Mouse (Mus musculus) midbrain, embryonic 12.5 days (tissue): ENCODE measurements around the gene Alox5ap. TPM values are rescaled to one million over a fixed set of nuclear protein-coding genes. Genes with fewer than 3 reads are reported as not detected.
A peak's percentile ranks its signal among the peaks of the same experiment; 100 is the strongest.

Experiments
- ATAC-seq: fragments of 200-750 bp; cut with Nextera tagmentation; 2 replicates; pipeline ENCODE4 v1.8.0; 2017; ENCODE audit warnings: low read depth, moderate TSS enrichment, moderate library complexity; ENCODE audit not compliant: low FRiP score
- H3K27ac ChIP-seq: fragments of 300-500 bp; sonication (generic); replicated peaks from 2 replicates; pipeline ENCODE4 v1.5.1; 2016; ENCODE audit warnings: mild to moderate bottlenecking
- H3K27me3 ChIP-seq: fragments of 300-500 bp; sonication (generic); 2 replicates; pipeline ENCODE4 v1.6.1; 2016; ENCODE audit warnings: mild to moderate bottlenecking
- H3K36me3 ChIP-seq: fragments of 300-500 bp; sonication (generic); 2 replicates; pipeline ENCODE4 v1.6.1; 2016
- H3K4me1 ChIP-seq: fragments of 300-500 bp; sonication (generic); 2 replicates; pipeline ENCODE4 v1.6.1; 2016
- H3K4me2 ChIP-seq: fragments of 300-500 bp; sonication (generic); replicated peaks from 2 replicates; pipeline ENCODE4 v1.6.1; 2016; ENCODE audit warnings: mild to moderate bottlenecking, moderate library complexity
- H3K4me3 ChIP-seq: fragments of 300-500 bp; sonication (generic); 2 replicates; pipeline ENCODE4 v1.5.1; 2016; ENCODE audit warnings: mild to moderate bottlenecking
- H3K9ac ChIP-seq: fragments of 300-500 bp; sonication (generic); replicated peaks from 2 replicates; pipeline ENCODE4 v1.6.1; 2016; ENCODE audit warnings: mild to moderate bottlenecking, moderate library complexity
- H3K9me3 ChIP-seq: fragments of 300-500 bp; sonication (generic); 2 replicates; pipeline ENCODE4 v1.6.1; 2016; ENCODE audit warnings: mild to moderate bottlenecking
- WGBS: fragments of 180-500 bp; shearing (Covaris S2); methylation state at CpG from one replicate; pipeline ENCODE4 v1.1.7; 2016; 5-methylcytosine and 5-hydroxymethylcytosine counted together
- polyA plus RNA-seq: library from polyadenylated mRNA; unstranded; fragments of >200 nt; fragmentation: Nextera tagmentation; extraction: Ambion mirVana; gene quantifications from 2 replicates; pipeline ENCODE4 v1.2.1, GENCODE M21; 2016

Alox5ap gene
- 4.8 and 6.5 TPM in 2 replicates for polyA plus RNA-seq

GRCm38 (mm10) chr5:149264405-149264804 is at the start of gene Alox5ap:
Alox5ap (plus strand) TSS chr5:149264767.
- Histone ChIP-seq H3K4me2 (no peak within 1 kb of the TSS), H3K4me1 (no peaks in the 10 kb centered on the region), H3K27me3 (0 out of 2 replicates have a peak, but pooled peaks cover 3% of the 10 kb centered on the region), H3K27ac (no peak within 1 kb of the TSS), H3K9ac (no peak within 1 kb of the TSS), H3K4me3 (no peak within 1 kb of the TSS), H3K36me3 (no peaks in the 10 kb centered on the region), H3K9me3 (no peaks in the 10 kb centered on the region)
- 63% methylated on average over 4 of the region's 4 CpGs for WGBS
- no peak for ATAC-seq

- WGBS = 100% methylated on average over 7 of the region's 7 CpGs
- H3K9ac ChIP-seq = no peak overlapping the region
- ATAC-seq = no peak
- H3K4me2 ChIP-seq = no peak overlapping the region
- H3K9me3 ChIP-seq = no peaks in the 10 kb centered on the region
- no peaks in the 10 kb centered on the region for H3K27me3 ChIP-seq
- no peak overlapping the region for H3K27ac ChIP-seq
- no peak overlapping the region for H3K4me3 ChIP-seq
- peaks cover 1% of the 10 kb centered on the region; the same call in 1 of the 2 replicates for H3K4me1 ChIP-seq
- peaks cover 62% of the 10 kb centered on the region for H3K36me3 ChIP-seq
These were observed 49.0 kb upstream of the Alox5ap start for GRCm38 (mm10) chr5:149215540-149215939.

DNA sequence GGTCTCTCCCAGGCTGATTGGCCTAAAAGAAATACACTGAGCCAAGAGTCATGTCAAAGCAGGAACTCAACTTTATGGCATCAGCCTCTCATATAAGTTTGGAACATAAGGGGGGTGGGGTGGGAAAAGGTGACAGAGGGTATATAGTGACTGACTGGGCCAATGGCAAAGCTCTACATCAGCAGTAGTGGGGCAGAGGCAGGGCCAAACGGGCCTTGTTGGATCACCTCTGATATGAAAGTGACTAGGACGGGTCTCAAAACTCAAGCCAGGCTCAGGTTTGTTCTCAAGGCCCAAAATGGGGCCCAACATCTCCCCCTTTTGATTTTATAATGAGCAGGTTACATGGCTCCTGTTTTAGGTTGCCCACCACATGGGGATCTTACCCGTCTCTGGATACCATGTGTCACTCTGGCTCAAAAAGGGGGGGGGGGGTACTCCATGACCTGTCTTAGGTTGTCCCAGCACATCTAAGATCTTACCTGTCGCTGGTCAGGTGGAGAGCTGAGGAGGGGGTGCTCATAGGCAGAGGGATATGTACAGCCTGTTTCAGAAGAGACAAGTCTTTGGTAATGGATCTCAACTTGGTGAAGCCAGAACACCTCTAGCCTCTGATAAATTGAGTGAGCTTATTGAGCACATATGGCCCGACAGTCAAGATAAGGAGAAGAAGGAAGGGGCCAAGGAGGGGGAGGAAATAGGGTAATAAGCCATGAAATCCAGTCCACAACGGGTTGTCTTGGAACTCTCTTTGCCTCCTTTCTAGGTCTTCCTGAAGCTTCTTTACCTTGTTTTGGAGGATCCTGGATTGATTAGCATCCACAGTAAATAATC is 46.8 kb upstream of the Alox5ap start:
- H3K4me3 ChIP-seq = no peak overlapping the region
- H3K9ac ChIP-seq = no peak overlapping the region
- H3K27me3 ChIP-seq = no peaks in the 10 kb centered on the region
- 83% methylated on average over 6 of the region's 6 CpGs for WGBS
- peaks cover 5% of the 10 kb centered on the region; the same call in 1 of the 2 replicates for H3K9me3 ChIP-seq
- H3K4me2 ChIP-seq = no peak overlapping the region
- peaks cover 47% of the 10 kb centered on the region for H3K36me3 ChIP-seq
- no peaks in the 10 kb centered on the region; the same call in 1 of the 2 replicates for H3K4me1 ChIP-seq
- no peak overlapping the region for H3K27ac ChIP-seq
- ATAC-seq = 0 out of 2 replicates have a peak, but pooled peaks have one; percentile 34

DNA sequence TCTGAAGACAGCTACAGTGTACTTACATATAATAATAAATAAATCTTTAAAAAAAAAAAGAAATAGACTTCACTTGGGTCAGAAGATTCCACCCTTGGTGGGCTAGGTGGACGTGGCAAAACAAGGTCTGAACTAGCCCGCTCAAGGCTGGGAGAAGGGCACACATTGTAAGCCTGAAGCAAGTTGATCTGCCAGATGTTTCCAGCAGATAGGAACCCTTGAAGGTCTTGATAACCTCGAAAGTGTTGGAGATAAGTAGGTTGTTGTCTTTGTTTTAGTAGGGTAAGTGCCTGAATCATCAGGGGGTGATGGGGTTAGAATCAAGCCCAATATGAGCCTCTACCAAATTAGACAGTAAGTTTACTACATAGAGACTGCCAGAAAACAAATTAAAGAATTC is 45.1 kb upstream of the Alox5ap start:
- ATAC-seq = no peak
- WGBS = 82% methylated on average over 3 of the region's 3 CpGs
- no peak overlapping the region for H3K9ac ChIP-seq
- no peak overlapping the region for H3K27ac ChIP-seq
- peaks cover 30% of the 10 kb centered on the region for H3K36me3 ChIP-seq
- H3K27me3 ChIP-seq = no peaks in the 10 kb centered on the region
- no peak overlapping the region for H3K4me2 ChIP-seq
- no peak overlapping the region for H3K4me3 ChIP-seq
- H3K4me1 ChIP-seq = peaks cover 6% of the 10 kb centered on the region
- peaks cover 5% of the 10 kb centered on the region; the same call in 1 of the 2 replicates for H3K9me3 ChIP-seq

DNA sequence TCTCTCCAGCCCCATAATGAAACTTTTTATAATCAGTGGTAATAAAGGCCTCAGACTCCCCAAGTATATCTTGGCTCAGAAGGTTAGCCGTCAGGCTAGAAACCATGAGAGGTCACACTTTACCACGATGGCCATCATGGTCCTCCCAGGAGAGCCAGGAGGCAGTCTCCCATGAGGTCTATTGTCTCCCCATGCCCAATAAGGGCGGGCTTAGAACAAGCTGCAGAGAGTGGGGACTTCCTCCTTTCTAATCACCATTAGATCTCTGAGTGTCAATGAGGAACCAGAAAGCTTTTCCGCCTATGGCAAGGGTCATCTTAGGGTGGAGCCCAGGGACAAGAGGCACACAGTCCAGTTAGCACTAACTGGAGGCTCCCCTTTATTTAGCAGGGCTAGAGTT is 43.2 kb upstream of the Alox5ap start:
- Histone ChIP-seq H3K27ac (no peak overlapping the region), H3K9ac (no peak overlapping the region), H3K9me3 (peaks cover 5% of the 10 kb centered on the region; the same call in 1 of the 2 replicates), H3K4me2 (no peak overlapping the region), H3K4me1 (peaks cover 14% of the 10 kb centered on the region), H3K27me3 (peaks cover 4% of the 10 kb centered on the region; the same call in 1 of the 2 replicates), H3K36me3 (peaks cover 11% of the 10 kb centered on the region), H3K4me3 (no peak overlapping the region)
- WGBS = 90% methylated on average over 4 of the region's 4 CpGs
- no peak for ATAC-seq

DNA sequence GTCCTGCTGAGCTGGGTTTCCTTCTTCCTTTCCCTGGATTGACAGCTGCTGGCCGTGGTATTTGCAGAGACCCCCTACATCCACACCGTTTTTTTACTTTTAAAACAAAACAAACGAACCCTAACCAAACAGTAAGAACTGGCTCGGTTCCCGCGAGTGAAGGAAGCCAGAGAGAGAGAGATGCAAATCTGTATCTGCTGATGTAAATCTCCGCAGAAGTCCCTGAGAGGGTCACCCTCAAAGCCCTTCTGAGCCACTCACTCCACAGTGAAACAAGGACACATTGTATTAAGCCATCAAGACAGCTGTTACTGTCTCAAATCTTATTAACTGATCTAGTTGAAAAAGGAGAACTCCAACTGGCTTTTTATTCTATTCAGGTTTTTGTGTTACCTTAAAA is 39.9 kb upstream of the Alox5ap start:
- Histone ChIP-seq H3K4me3 (no peak overlapping the region), H3K4me2 (peak overlapping the region; percentile 24; the same call in 1 of the 2 replicates)
- no peak for ATAC-seq

GRCm38 (mm10) chr5:149228700-149229618 is 35.6 kb upstream of the Alox5ap start:
- Histone ChIP-seq H3K36me3 (no peaks in the 10 kb centered on the region), H3K9me3 (no peaks in the 10 kb centered on the region), H3K4me3 (peak overlapping the region; percentile 50), H3K4me1 (peaks cover 13% of the 10 kb centered on the region), H3K27ac (peak overlapping the region; percentile 81), H3K4me2 (peak overlapping the region; percentile 50), H3K27me3 (peaks cover 4% of the 10 kb centered on the region), H3K9ac (peak overlapping the region; percentile 50)
- 3% methylated on average over 55 of the region's 55 CpGs for WGBS
- peak; percentile 98 for ATAC-seq

More for the DNA sequence above, 39.9 kb upstream of the Alox5ap start:
- peaks cover 5% of the 10 kb centered on the region; the same call in 1 of the 2 replicates for H3K9me3 ChIP-seq
- peaks cover 14% of the 10 kb centered on the region for H3K4me1 ChIP-seq
- H3K27me3 ChIP-seq = peaks cover 4% of the 10 kb centered on the region
- H3K27ac ChIP-seq = peak overlapping the region; percentile 49
- WGBS = 11% methylated on average over 7 of the region's 7 CpGs
- H3K9ac ChIP-seq = no peak overlapping the region
- no peaks in the 10 kb centered on the region for H3K36me3 ChIP-seq

DNA sequence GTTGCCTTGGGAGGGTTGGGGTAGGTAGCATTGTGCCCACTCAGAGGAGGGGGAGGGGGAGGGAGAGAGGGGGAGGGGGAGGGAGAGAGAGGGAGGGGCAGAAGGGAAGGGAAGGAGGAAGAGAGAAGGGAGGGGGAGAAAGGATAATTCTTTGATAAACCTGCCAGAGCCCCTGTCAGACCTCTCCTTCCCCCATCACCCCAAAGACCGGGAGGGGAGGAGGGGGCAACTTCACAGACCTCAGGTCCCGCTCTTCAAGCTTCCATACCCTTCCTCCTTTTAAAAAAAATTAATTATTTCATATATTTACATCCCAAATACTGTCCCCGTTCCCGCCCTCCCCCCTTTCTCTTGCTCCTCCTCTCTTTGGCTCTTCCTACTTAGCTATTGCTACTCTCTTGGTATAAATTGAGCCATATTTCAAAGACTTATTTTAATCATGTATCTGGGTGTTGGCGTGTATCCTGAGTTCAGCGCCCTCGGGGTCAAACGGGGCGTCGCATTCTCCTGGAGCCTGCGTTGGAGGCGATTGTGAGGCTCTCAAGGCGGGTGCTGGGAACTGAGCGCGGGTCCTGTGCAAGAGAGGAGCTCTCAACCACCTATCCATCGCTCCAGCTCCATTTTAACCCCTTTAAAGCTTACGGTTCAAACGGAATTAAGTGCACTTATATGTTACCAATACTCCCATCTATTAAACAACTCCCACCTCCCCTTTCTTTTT is 34.8 kb upstream of the Alox5ap start:
- peaks cover 5% of the 10 kb centered on the region; the same call in 1 of the 2 replicates for H3K4me1 ChIP-seq
- peak overlapping the region; percentile 50 for H3K9ac ChIP-seq
- 74% methylated on average over 18 of the region's 18 CpGs for WGBS
- peak overlapping the region; percentile 81 for H3K27ac ChIP-seq
- peak overlapping the region; percentile 50 for H3K4me3 ChIP-seq
- no peaks in the 10 kb centered on the region for H3K9me3 ChIP-seq
- H3K4me2 ChIP-seq = peak overlapping the region; percentile 50
- H3K27me3 ChIP-seq = peaks cover 4% of the 10 kb centered on the region
- peak; percentile 8; the same call in 1 of the 2 replicates for ATAC-seq
- H3K36me3 ChIP-seq = no peaks in the 10 kb centered on the region

- no peaks in the 10 kb centered on the region for H3K36me3 ChIP-seq
- no peak overlapping the region for H3K4me3 ChIP-seq
- no peak overlapping the region for H3K4me2 ChIP-seq
- no peaks in the 10 kb centered on the region for H3K4me1 ChIP-seq
- no peak overlapping the region for H3K9ac ChIP-seq
- ATAC-seq = no peak
- H3K27me3 ChIP-seq = no peaks in the 10 kb centered on the region
- H3K9me3 ChIP-seq = no peaks in the 10 kb centered on the region
- no peak overlapping the region for H3K27ac ChIP-seq
- 87% methylated on average over 7 of the region's 7 CpGs for WGBS
These were observed 29.6 kb upstream of the Alox5ap start for GRCm38 (mm10) chr5:149235002-149235401.

GRCm38 (mm10) chr5:149237221-149237950 is 27.2 kb upstream of the Alox5ap start:
- Histone ChIP-seq H3K9me3 (no peaks in the 10 kb centered on the region), H3K27me3 (no peaks in the 10 kb centered on the region), H3K36me3 (no peaks in the 10 kb centered on the region), H3K9ac (no peak overlapping the region), H3K4me1 (no peaks in the 10 kb centered on the region), H3K27ac (no peak overlapping the region), H3K4me2 (no peak overlapping the region), H3K4me3 (no peak overlapping the region)
- no peak for ATAC-seq
- WGBS = 90% methylated on average over 24 of the region's 24 CpGs

DNA sequence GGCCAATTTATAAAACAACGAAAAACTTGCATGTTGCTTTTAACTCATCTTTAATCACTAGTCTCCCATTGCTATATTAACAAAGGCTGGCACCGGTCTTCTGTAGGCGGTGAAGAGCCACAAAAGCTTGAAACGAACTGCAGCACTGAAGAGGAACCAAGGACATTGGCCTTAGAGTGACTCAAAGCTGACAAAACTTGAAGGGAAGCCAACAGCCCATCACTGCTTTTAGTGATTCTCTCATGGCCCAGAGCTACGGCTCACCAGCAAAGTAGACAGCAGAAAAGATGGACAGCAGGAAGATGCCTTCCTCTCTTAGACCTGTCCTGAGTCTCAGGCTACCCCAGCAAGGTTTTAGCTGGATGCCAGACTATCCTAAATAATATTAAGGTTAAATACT is 22.1 kb upstream of the Alox5ap start:
- ATAC-seq = no peak
- Histone ChIP-seq H3K4me3 (no peak overlapping the region), H3K4me2 (no peak overlapping the region), H3K36me3 (no peaks in the 10 kb centered on the region), H3K4me1 (peaks cover 11% of the 10 kb centered on the region), H3K27ac (no peak overlapping the region), H3K9ac (no peak overlapping the region), H3K9me3 (no peaks in the 10 kb centered on the region), H3K27me3 (no peaks in the 10 kb centered on the region)
- WGBS = 93% methylated on average over 5 of the region's 5 CpGs
